Mouse (Mus musculus): ENCODE results near the gene Hlf. TPM values are rescaled to one million over a fixed set of nuclear protein-coding genes. Genes with fewer than 3 reads are reported as not detected.

Gene Hlf
- polyA plus RNA-seq, 1 experiment from 2014 or later, result 3.1 TPM

- H3K27ac ChIP-seq, result no peak overlapping the region
Observed at GRCm38 (mm10) chr11:90326146-90326545, 64.5 kb downstream of the Hlf start.

GRCm38 (mm10) chr11:90324597-90324996, 66.1 kb downstream of the Hlf start:
- H3K4me3 ChIP-seq, result no peak overlapping the region
- 56% methylated on average over 3 of the region's 3 CpGs for WGBS
- no peak overlapping the region for H3K4me2 ChIP-seq
- no peaks in the 10 kb centered on the region for H3K36me3 ChIP-seq
- no peaks in the 10 kb centered on the region for H3K4me1 ChIP-seq
- no peak overlapping the region for H3K9ac ChIP-seq
- H3K9me3 ChIP-seq, result no peaks in the 10 kb centered on the region
- no peaks in the 10 kb centered on the region for H3K27me3 ChIP-seq
- H3K27ac ChIP-seq, result no peak overlapping the region
- no peak for ATAC-seq (ENCODE audit: insufficient number of reproducible peaks, low FRiP score, low TSS enrichment, low read depth)

More at GRCm38 (mm10) chr11:90326146-90326545, 64.5 kb downstream of the Hlf start:
- Histone ChIP-seq H3K4me1 (no peaks in the 10 kb centered on the region), H3K27me3 (no peaks in the 10 kb centered on the region), H3K9me3 (no peaks in the 10 kb centered on the region), H3K9ac (no peak overlapping the region), H3K36me3 (no peaks in the 10 kb centered on the region), H3K4me2 (no peak overlapping the region), H3K4me3 (no peak overlapping the region)
- WGBS, result 72% methylated on average over 5 of the region's 5 CpGs
- ATAC-seq (ENCODE audit: insufficient number of reproducible peaks, low FRiP score, low TSS enrichment, low read depth), result no peak

GRCm38 (mm10) chr11:90320922-90321321, 69.8 kb downstream of the Hlf start:
- no peak overlapping the region for H3K4me2 ChIP-seq
- H3K4me3 ChIP-seq, result no peak overlapping the region
- H3K36me3 ChIP-seq, result no peaks in the 10 kb centered on the region
- H3K4me1 ChIP-seq, result no peaks in the 10 kb centered on the region
- no peak overlapping the region for H3K27ac ChIP-seq
- no peaks in the 10 kb centered on the region for H3K27me3 ChIP-seq
- no peaks in the 10 kb centered on the region for H3K9me3 ChIP-seq
- H3K9ac ChIP-seq, result no peak overlapping the region
- 56% methylated on average over 7 of the region's 7 CpGs for WGBS
- no peak for ATAC-seq (ENCODE audit: insufficient number of reproducible peaks, low FRiP score, low TSS enrichment, low read depth)

GRCm38 (mm10) chr11:90317482-90317881, 73.2 kb downstream of the Hlf start:
- Histone ChIP-seq H3K27me3 (no peaks in the 10 kb centered on the region), H3K27ac (no peak overlapping the region), H3K36me3 (no peaks in the 10 kb centered on the region), H3K9me3 (no peaks in the 10 kb centered on the region), H3K4me2 (no peak overlapping the region), H3K9ac (no peak overlapping the region), H3K4me1 (no peaks in the 10 kb centered on the region), H3K4me3 (no peak overlapping the region)
- no peak for ATAC-seq (ENCODE audit: insufficient number of reproducible peaks, low FRiP score, low TSS enrichment, low read depth)
- WGBS, result 18% methylated on average over 4 of the region's 4 CpGs

- Histone ChIP-seq H3K9me3 (no peaks in the 10 kb centered on the region), H3K36me3 (no peaks in the 10 kb centered on the region), H3K4me1 (no peaks in the 10 kb centered on the region), H3K9ac (no peak overlapping the region), H3K27me3 (no peaks in the 10 kb centered on the region), H3K4me3 (no peak overlapping the region), H3K27ac (no peak overlapping the region), H3K4me2 (no peak overlapping the region)
- no peak for ATAC-seq (ENCODE audit: insufficient number of reproducible peaks, low FRiP score, low TSS enrichment, low read depth)
- 85% methylated on average over 3 of the region's 3 CpGs for WGBS
Observed at GRCm38 (mm10) chr11:90314606-90315005, 76.1 kb downstream of the Hlf start.

GRCm38 (mm10) chr11:90306993-90307392, 83.7 kb downstream of the Hlf start:
- H3K27me3 ChIP-seq, result no peaks in the 10 kb centered on the region
- 55% methylated on average over 6 of the region's 6 CpGs for WGBS
- no peak overlapping the region for H3K4me2 ChIP-seq
- no peak overlapping the region for H3K9ac ChIP-seq
- no peaks in the 10 kb centered on the region for H3K4me1 ChIP-seq
- no peaks in the 10 kb centered on the region for H3K36me3 ChIP-seq
- no peak overlapping the region for H3K27ac ChIP-seq
- H3K9me3 ChIP-seq, result no peaks in the 10 kb centered on the region
- ATAC-seq (ENCODE audit: insufficient number of reproducible peaks, low FRiP score, low TSS enrichment, low read depth), result no peak
- no peak overlapping the region for H3K4me3 ChIP-seq

GRCm38 (mm10) chr11:90306067-90306466, 84.6 kb downstream of the Hlf start:
- Histone ChIP-seq H3K4me3 (no peak overlapping the region), H3K4me1 (no peaks in the 10 kb centered on the region), H3K4me2 (no peak overlapping the region), H3K9me3 (no peaks in the 10 kb centered on the region), H3K27ac (no peak overlapping the region), H3K9ac (no peak overlapping the region), H3K36me3 (no peaks in the 10 kb centered on the region), H3K27me3 (no peaks in the 10 kb centered on the region)
- WGBS, result 84% methylated on average over 5 of the region's 5 CpGs
- no peak for ATAC-seq (ENCODE audit: insufficient number of reproducible peaks, low FRiP score, low TSS enrichment, low read depth)

GRCm38 (mm10) chr11:90294622-90295021, 96.1 kb downstream of the Hlf start:
- Histone ChIP-seq H3K9ac (no peak overlapping the region), H3K4me1 (0 out of 2 replicates have a peak, but pooled peaks cover 4% of the 10 kb centered on the region), H3K4me3 (no peak overlapping the region), H3K27ac (no peak overlapping the region), H3K9me3 (no peaks in the 10 kb centered on the region), H3K27me3 (no peaks in the 10 kb centered on the region), H3K4me2 (no peak overlapping the region), H3K36me3 (no peaks in the 10 kb centered on the region)
- ATAC-seq (ENCODE audit: insufficient number of reproducible peaks, low FRiP score, low TSS enrichment, low read depth), result no peak
- WGBS, result 86% methylated on average over 2 of the region's 2 CpGs

- no peak overlapping the region for H3K4me3 ChIP-seq
- ATAC-seq (ENCODE audit: insufficient number of reproducible peaks, low FRiP score, low TSS enrichment, low read depth), result no peak
- no peak overlapping the region for H3K4me2 ChIP-seq
- H3K27ac ChIP-seq, result no peak overlapping the region
- H3K4me1 ChIP-seq, result 0 out of 2 replicates have a peak, but pooled peaks cover 4% of the 10 kb centered on the region
- no peaks in the 10 kb centered on the region for H3K27me3 ChIP-seq
- no peak overlapping the region for H3K9ac ChIP-seq
- no peaks in the 10 kb centered on the region for H3K36me3 ChIP-seq
- no peaks in the 10 kb centered on the region for H3K9me3 ChIP-seq
Observed at GRCm38 (mm10) chr11:90292766-90293165, 97.9 kb downstream of the Hlf start.

- no peak for ATAC-seq (ENCODE audit: insufficient number of reproducible peaks, low FRiP score, low TSS enrichment, low read depth)
- H3K4me3 ChIP-seq, result no peak overlapping the region
- H3K4me2 ChIP-seq, result no peak overlapping the region
- 24% methylated on average over 4 of the region's 4 CpGs for WGBS
- no peaks in the 10 kb centered on the region for H3K27me3 ChIP-seq
- H3K4me1 ChIP-seq, result 0 out of 2 replicates have a peak, but pooled peaks cover 4% of the 10 kb centered on the region
- no peaks in the 10 kb centered on the region for H3K9me3 ChIP-seq
- no peak overlapping the region for H3K9ac ChIP-seq
- no peak overlapping the region for H3K27ac ChIP-seq
- no peaks in the 10 kb centered on the region for H3K36me3 ChIP-seq
Observed at GRCm38 (mm10) chr11:90291156-90291555, 99.5 kb downstream of the Hlf start.

- no peak overlapping the region for H3K27ac ChIP-seq
- 0 out of 2 replicates have a peak, but pooled peaks cover 4% of the 10 kb centered on the region for H3K4me1 ChIP-seq
- H3K27me3 ChIP-seq, result no peaks in the 10 kb centered on the region
- H3K36me3 ChIP-seq, result no peaks in the 10 kb centered on the region
- no peaks in the 10 kb centered on the region for H3K9me3 ChIP-seq
- no peak overlapping the region for H3K4me2 ChIP-seq
- no peak overlapping the region for H3K4me3 ChIP-seq
- ATAC-seq (ENCODE audit: insufficient number of reproducible peaks, low FRiP score, low TSS enrichment, low read depth), result no peak
- H3K9ac ChIP-seq, result no peak overlapping the region
- 84% methylated on average over 6 of the region's 6 CpGs for WGBS
Observed at GRCm38 (mm10) chr11:90286550-90287154, 104.0 kb downstream of the Hlf start.
